Mouse (Mus musculus): ENCODE measurements around the gene 4931414P19Rik.
"Not testable (repeated sequence)": the region's sequence is repeated elsewhere in the genome, so short reads cannot be mapped to it uniquely, and the experiment has no call there.

4931414P19Rik gene

DNA sequence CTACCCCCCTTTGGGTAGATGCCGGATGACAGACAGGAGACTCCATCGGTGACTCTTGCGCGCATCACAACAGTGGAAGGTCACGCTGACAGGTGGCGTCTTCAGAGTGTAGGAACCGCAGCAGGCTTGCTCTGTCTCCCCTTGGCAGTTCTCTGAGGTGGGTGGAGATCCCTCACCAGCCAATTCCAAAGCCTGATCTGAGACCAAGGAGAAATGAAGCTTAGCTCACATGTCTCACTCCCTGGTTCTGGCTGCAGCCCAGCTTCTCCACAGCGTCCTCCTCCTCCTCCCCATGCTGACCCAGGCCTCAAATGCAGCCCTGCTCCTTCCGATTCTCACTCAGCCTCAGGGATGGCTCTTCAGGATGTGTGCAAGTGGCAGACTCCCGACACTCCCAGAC, 19.2 kb upstream of the 4931414P19Rik start:
- no peak for DNase-seq

DNA sequence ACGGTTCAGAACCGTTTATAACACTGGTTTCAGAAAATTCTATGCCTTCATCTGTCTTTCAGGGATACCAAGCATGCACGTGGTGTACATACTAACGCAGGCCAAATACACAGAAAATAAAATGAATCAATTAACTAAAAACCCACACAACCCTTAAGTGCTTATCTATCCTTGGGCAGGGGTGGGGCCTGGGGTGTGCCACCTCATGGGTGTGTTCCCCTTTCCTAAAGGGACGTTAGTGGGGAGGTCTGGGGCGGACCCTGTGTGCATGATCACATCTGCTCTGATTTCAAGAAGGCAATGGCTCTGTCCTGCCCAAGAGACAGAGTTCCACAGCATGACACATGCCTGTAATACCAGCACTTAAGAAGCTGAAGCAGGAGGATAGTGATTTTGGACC, 17.5 kb upstream of the 4931414P19Rik start:
- DNase-seq = no peak

- DNase-seq = no peak
Measured at GRCm38 (mm10) chr14:54621133-54621532, 15.3 kb upstream of the 4931414P19Rik start, which contains the start of gene Psmb11. TSS of gene Psmb11 (plus strand) at chr14:54621433.

- DNase-seq = peak; percentile 91
Measured at GRCm38 (mm10) chr14:54617897-54618365, 12.1 kb upstream of the 4931414P19Rik start, which contains the start of gene Psmb5. TSS of gene Psmb5 (minus strand) at chr14:54618022.

GRCm38 (mm10) chr14:54617152-54617896, 11.5 kb upstream of the 4931414P19Rik start:
- peak; percentile 64 for DNase-seq

- DNase-seq = no peak
Measured at GRCm38 (mm10) chr14:54616226-54616825, 10.5 kb upstream of the 4931414P19Rik start.

GRCm38 (mm10) chr14:54614130-54614529, 8.3 kb upstream of the 4931414P19Rik start:
- not testable (repeated sequence) for DNase-seq

DNA sequence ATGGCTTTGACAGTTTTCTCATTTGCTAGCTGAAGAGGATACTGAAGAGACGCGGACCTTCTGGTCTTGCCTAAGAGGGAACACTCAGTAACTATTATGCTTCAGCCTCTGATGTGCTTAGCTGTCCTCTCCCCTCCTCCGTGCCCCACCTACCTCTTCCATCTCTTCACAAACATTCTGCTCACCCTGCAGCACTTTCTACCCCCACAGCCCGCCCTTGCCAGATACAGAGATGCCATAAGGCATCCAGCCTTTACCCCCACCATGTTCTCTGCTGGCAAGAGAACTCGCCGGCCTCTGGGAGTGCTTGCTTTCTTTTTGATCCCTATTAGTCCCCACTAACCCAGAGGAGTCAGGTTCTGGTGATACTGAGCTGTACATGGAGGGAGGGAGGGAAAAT, 4.9 kb upstream of the 4931414P19Rik start:
- no peak for DNase-seq

DNA sequence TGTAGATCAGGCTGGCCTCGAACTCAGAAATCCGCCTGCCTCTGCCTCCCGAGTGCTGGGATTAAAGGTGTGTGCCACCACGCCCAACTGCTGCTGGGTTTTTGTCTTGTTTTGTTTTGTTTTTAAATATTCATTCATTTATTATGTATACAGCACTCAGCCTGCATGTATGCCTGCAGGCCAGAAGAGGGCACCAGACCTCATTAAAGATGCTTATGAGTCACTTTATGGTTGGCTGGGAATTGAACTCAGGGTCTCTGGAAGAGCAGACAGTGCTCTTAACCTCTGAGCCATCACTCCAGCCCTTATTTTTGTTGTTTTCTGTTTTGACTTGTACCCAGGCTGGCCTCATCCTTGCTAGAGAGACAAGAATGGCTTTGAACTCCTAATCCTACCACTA, 4.2 kb upstream of the 4931414P19Rik start:
- DNase-seq = peak; percentile 71

- DNase-seq = no peak
Measured at GRCm38 (mm10) chr14:54609245-54609644, 3.5 kb upstream of the 4931414P19Rik start.

- DNase-seq = no peak
Measured at GRCm38 (mm10) chr14:54607226-54607625, 1.4 kb upstream of the 4931414P19Rik start.

DNA sequence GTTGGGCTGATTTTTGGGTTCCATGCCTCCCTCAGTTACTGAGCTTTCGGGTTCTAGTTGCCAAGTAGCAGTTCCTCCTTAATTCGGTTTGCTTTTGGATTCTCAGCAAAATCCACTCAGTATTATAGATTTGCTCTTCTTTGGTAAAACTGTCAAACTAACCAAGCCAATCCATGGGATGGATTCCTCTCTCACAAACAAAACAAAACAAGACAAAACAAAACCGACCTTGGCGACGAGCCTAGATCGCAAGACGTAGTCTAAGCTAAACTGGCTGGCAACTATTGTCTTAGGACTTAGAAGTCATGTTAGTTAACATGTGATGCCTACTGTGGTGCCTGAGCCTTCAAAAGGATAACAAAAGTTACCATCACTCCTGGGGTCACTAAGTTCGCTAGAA, 2.1 kb downstream of the 4931414P19Rik start:
- no peak for DNase-seq

GRCm38 (mm10) chr14:54603038-54603654, 2.6 kb downstream of the 4931414P19Rik start:
- DNase-seq = peak; percentile 94

DNA sequence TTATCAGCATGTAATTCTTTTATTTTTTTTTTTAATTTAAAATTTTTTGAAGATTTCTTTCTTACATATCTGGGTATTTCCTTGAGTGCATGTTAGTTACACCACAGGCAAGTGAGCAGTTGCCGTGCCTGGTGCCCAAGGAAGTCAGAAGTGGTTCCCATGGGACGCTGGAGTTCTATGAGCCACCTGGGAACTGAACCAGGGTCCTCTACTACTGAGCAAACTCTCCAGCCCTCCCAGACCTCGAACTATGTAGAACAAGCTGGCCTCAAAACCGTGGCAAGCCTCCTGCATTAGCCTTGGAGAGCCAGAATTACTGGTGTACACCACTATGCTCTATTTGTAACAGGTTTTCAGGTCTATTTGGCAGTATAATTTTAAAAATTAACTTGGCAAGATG, 3.2 kb downstream of the 4931414P19Rik start:
- DNase-seq = peak; percentile 30

GRCm38 (mm10) chr14:54601601-54602000, 4.2 kb downstream of the 4931414P19Rik start:
- DNase-seq = no peak

DNA sequence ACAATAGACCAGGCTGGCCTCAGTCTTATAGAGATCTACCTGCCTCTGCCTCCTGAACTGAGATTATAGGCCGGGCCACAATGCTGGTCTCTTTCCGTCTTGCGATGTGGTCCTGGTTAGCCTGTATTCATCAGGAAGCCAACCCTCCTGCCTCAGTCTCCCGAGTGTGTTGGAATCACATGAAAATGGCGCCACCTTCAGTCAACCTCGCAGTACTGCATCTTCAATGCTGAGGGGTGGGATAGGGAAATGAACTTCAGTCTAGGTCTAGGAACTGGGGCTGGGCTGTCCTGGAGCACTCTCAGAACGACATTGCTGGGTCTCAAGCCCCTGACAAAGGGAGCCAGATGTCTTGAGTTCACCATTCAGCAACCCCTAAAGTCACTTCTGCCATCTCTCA, 8.7 kb downstream of the 4931414P19Rik start:
- DNase-seq = peak; percentile 52

- no peak for DNase-seq
Measured at GRCm38 (mm10) chr14:54594631-54595414, 11.0 kb downstream of the 4931414P19Rik start.

- DNase-seq = no peak
Measured at GRCm38 (mm10) chr14:54594055-54594454, 11.7 kb downstream of the 4931414P19Rik start.

DNA sequence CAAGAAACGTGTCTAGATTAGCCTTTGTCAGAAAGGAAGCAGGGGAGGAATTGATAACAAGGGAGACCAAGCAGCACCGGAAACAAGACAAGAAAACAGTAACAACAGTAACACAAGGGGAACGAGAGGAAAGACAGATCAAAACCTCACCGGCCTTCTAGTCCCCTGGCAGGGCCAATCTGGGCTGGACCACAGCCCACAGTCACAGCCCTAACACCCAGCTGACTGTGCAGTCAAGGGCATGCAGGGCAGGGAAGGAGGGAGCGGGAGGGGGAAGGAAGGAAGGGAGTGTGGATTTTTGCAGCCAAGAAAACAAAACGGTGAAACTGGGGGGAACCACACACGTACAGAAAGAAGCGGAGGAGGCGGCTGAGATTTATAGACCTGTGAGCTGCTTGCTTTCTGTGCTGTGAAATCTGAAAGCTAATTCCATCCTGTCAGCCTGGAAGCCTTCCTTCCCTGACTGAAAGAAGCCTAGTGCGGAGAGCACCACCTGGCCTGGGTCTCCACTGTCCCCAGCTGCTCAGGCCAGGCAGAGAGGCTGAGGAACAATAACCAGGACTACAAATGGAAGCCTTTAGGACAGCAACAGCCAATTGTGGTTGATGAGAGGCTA, 13.4 kb downstream of the 4931414P19Rik start:
- no peak for DNase-seq

DNA sequence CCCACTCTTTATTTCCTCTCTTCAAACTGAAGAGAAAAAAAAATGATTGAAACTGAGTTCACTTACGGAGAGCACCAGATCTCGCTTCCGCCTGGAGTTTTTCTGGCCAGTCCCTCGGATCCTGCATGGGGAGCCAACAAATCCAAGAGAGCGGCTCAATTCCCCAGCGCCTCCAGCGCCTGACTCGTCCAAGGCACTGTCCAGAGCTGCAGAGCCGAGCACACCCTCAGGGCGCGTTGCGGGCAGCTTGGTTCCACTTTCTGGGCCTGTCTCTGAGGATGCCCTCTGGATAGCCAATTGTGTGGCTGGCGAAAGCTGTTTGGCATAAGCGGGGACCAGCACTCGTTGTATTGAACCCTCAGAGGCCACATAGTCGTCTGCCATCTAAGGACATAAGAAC, 14.7 kb downstream of the 4931414P19Rik start:
- DNase-seq = no peak

- DNase-seq = peak; percentile 76
Measured at GRCm38 (mm10) chr14:54583681-54584338, 22.0 kb downstream of the 4931414P19Rik start.

DNA sequence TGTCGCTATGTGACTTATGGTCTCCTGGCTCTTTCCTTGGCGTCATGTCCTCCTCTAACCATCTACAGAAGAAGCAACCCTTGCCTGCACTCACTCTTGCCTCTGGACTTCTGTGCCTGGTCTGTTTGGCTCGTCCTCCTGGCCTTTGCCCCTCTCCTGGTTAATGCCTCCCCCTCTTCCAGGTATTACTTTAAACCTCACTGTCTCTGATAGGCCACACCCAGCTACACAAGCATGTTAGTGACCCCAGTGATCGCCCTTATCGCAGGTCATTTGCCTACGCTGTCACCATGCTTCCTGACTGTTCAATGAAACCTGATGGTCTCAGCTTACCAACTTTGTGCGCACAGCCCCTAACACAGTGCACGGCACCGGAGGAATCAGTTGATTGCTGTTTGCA, 23.3 kb downstream of the 4931414P19Rik start:
- no peak for DNase-seq

Measured in thymus, postnatal 4 days (tissue).